Mouse (Mus musculus): ENCODE measurements at regions not wholly inside any gene's neighbourhood (a gene's known extent, or its start where the extent isn't known, plus 50 kb on each side); places are given as distances from the start of the nearest gene placed in this dataset.

DNA sequence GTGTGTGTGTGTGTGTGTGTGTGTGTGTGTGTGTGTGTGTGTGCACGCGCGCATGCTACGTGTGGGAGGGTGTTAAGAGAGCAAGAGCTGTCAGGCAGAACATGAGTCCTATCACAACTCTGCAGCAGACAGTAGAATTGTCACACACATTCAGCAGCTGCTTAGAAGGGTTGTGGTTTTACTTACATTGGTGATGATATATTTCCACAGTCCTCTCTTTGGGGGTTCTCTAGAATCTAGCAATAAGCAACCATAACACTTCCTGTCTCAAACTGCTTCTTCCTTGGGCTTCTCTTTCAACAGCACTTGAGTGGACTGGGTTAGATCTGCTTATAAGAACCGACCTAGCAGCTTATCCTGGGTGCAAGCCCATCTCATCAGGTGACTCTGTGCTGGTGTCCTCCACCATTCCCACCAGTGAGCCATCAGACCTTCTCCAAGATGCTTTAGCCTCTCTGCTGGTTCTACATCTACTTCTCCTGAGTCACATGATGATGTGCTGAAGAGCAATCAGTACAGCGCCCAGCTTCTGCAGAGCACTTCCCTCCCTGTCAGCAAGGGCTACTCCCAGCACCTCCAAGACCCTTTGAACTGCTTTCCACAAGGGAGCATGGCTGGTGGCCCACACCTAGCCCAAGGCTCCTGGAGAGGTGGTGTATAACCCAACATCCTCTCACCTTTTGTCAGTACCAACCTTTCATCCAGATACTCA is 222.6 kb downstream of the Wdr11 start:
- DNase-seq (ENCODE audit: low read depth, low spot score): no peak

DNA sequence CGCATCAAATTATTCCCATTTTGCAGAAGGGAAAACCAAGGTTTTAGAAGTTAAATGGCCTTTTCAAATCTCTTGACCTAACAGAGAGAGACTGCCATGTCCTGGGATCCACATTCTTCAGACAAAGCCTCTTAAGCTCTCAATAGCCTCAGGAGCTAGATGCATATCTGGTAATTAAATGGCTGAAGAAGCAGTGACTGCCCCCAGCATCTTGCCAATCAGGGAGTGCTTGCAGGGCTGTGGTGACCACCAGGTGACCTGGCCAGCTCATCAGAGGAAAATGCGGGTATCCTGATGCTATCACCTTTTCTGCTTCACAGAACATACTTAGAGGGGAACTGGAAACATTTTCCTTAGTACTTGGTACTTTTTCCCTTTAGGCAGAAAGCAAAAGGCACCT is 227.2 kb downstream of the Wdr11 start:
- no peak for DNase-seq (ENCODE audit: low read depth, low spot score)

DNA sequence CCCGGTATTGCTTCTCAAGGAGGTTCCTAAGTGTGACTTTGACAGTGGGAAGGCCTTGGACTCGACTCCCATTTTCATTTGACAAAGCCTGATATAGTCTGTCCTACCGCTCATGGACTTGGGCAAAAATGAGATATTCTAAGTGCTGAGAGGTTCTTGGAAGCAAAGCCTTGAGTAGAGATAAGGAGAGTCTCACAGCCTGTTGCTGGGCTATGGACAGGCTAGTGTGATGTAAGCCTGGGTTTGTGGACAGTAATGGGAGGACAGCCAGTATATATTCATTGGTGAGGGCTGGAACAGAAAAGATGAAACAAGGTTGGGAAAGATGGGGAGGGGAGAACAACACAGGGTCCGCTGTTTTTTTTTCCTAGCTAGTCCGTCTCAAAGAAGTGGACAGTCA is 228.0 kb downstream of the Wdr11 start:
- no peak for DNase-seq (ENCODE audit: low read depth, low spot score)

DNA sequence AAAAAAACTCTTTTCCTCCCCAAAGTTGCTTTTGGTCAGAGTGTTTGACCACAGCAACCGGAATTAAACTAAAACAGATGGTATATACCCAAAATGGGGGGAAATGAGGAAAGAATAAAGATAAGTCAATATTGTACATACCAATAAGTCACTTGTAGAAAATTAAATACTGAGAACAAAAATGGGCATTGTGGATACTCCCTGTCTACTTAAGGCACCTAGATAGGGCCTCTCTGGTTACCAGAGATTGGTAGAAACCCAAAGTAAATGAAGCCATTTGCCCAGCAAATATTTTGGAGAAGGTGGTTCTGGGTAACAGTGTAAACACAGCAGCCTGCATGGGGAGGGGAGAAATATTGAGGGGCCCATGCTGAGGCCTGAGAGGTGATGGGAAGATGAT is 237.3 kb downstream of the Wdr11 start:
- DNase-seq (ENCODE audit: low read depth, low spot score): no peak

DNA sequence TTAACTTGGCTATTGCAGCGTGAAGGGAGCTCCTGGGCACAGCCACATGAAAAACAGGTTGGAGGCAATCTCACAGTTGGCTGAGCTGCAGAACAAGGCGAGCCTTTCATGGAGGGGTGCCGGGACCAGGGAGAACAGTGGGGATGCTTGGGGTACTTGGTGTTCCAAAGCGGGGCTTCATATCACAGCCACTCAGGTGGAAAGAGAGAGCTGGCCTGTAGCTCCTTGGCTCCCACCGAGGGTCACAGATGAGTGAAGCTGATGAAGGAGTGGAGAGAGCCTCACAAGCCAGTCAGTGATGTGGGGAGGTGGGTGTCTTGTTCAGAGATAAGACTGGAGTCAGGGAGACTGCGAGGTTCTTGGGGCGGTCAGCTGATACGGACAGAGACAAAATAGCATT is 241.2 kb downstream of the Wdr11 start:
- no peak for DNase-seq (ENCODE audit: low read depth, low spot score)

DNA sequence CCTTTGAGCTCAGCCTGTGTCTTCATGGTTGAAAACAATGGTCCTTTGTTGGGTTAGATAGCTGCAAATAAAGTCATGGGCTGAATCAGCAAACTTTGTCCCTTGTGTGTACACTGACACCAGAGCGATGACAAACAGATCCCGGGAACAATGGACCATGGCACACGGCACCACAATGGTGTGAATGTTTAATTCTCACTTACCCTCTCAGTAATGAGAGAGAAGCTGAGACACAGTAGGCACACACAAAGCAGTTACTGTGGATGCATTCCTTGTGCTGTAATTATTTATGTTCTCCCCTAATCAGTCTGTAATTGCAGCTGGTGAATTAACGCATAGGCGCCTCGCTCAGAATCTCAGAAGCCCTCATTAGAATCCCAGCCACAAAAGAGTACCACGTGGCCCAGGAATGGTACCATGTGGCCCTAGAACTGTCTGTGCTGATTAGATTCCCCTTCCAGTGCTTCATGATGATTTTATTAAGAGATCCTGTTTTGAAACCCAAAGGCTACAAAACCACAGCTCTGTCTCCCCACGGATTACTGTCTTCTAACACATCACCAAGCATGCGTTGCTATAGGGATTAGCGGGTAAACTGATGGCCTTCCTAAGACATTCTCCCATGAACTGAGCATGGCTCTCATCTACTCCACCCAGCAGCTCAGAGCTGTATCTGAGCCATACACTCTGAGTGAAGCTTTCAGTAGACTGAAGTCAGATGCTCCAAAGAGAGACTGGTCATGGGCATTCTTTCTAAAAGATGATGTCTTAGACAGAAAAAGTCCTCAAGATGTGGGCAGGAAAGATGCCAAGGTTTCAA is 250.8 kb downstream of the Wdr11 start:
- DNase-seq (ENCODE audit: low read depth, low spot score): no peak

DNA sequence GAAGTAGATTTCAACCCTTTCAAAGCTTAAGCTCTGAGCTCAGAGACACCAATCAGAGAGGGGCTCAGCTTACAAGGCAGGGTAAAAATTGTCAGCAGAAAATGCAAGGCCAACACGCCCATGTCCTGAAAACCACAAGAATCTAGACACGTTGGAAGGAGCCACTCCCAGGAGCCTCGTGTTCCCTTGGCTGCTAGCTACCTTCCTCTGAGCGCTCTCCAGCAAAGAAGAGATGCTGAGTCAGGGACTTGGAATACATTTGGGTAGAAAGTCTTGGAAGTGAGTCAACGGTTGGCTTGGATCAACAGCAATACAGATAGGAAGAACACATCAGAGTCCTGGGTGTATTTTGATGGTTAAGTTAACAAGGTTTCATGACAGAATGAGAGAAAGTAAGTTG is 255.5 kb downstream of the Wdr11 start:
- no peak for DNase-seq (ENCODE audit: low read depth, low spot score)

DNA sequence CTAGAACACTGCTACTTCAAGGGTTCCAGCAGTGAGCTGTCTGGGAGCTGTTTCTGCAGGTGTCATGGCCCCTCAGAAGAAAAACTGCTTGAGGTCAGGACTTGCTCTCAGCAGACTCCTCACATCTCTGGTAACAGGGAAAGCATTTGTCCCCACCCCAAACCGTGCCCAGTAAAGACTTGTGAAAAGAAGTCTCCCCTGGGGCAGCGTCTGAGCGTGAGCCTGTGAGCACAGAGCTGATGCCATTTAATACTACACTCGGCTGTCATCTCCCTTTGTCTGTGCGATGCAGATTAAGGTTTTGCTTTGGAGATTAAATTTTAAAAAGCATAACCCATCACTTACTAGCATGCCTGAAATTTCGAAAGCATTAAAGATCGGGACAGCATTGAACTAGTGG is 261.9 kb downstream of the Wdr11 start:
- DNase-seq (ENCODE audit: low read depth, low spot score): no peak

DNA sequence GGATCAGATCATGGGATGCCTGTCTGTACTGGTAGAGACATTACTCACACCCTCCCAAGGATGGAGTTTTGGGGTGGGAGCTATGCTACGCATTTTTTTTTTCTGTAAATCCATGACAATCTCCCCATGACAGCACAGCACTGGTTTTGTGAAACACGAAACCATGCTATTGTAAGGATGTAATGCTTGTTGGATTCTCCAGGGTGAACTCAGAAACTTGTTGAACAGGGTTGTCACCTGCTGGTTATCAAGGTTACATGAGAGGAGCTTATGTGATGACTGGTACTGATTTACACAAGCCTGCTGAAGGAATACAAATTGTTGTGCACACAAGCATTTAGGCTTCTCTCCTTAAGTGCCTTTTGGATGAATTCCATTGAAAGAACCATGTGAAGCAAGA is 263.3 kb downstream of the Wdr11 start:
- no peak for DNase-seq (ENCODE audit: low read depth, low spot score)

DNA sequence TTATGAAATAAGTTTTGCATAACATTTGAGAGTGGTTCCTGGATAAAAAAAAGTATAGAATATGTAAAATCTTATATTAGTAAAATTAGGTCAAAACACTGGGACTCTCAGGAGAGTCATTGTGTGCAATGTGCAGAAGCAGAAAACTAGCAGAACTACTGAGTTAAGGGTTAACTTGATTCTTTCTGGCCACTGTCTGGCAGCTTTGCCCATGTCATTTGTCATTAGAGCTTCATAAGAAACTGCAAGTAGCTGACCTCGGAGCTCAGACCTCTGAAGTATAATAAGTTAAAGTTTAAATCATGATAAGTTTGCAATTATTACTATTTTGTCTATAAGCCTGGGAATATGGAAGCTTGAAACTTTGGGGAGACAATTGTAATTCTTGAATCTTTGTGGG is 271.3 kb downstream of the Wdr11 start:
- DNase-seq (ENCODE audit: low read depth, low spot score): no peak

DNA sequence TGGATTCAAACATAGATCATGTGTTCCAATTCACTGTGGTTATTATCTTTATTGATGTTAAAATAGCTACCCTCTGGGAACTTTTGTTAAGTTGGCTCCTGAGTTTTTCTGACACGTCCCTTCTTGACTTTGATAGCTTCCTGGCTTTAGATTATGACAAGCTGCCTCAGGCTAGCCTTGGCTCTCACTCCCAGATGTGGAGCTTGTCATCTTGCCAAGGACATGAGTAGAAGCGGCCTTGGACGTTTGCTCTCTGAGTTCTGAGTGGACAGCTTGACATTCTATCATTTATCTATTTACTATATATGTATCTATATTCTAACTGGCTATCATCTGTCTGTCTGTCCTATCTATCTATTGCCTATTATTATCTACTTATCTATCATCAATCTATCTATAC is 273.9 kb downstream of the Wdr11 start:
- no peak for DNase-seq (ENCODE audit: low read depth, low spot score)

DNA sequence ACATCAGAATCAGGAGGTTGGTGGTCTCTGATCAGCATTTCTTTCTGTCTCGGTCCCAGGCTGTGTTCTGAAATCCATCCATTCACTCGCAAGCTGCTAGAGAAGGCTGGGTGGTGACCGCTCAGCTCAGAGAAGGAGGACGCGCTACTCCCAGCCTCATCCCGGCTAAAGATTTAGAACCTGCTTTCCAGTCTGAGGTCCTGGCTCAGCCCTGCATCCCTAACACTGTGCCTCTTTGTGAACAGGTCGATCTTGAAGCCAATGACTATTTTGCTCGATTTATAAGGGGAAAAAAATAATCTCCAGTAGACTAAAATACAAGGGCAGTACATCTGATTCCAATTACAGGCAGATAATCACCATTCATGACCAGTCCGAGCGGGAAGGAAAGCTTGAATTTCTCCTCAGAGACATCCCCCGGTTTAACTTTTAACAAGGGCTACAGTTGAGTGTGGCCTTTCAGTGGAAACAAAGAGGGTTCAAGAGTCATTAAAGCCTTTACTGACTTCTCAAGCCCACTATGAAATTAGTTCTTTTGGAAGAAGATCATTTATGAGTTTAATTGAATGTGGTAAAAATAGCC is 280.6 kb downstream of the Wdr11 start:
- DNase-seq (ENCODE audit: low read depth, low spot score): no peak

DNA sequence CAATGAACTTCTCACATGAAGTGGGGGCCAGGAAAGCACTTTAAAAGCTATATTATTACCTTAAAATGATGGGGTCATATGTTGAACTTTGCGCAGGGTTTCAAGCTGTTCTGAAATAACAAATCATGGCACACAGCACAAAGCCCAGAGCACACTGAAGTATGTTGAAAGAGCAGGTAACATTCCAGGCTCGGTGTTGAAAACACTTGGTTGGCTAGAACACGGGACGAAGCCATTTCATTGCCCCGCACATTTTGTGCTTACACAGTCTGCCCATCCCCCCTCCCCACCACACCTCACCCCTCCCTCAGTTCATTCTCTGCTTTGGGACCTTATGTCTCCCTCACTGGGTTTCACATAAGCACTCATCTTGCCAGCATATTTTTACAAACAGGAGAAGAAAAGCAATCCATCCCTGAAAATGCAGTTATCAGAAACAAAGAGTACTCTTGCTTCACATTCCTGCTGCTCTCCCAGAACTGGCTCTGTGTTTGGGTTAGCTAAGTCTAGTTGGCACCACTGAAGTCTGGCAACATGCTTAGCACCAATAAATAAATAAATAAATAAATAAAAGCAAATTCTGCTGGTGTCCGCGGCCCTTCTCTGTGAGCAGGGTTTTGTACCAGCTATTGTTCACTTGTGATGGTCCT is 284.7 kb downstream of the Wdr11 start:
- no peak for DNase-seq (ENCODE audit: low read depth, low spot score)

DNA sequence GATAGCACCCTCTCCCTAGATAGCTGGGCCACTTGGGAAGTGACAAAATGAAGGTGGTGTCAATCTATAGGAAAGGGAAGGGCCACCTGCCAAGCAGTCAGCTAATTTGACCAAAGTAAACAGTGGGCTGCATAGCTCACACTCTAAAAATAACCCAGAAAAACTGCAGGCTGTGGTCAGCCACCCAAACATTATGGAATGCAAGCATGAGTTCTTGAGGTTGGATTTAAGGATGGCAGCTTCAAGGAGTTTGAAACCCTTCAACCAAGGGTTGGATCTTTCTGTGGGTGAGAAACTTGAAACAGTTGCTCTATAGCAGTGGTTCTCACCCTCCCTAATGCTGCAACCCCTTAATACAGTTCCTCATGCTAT is 285.2 kb downstream of the Wdr11 start:
- no peak for DNase-seq (ENCODE audit: low read depth, low spot score)

DNA sequence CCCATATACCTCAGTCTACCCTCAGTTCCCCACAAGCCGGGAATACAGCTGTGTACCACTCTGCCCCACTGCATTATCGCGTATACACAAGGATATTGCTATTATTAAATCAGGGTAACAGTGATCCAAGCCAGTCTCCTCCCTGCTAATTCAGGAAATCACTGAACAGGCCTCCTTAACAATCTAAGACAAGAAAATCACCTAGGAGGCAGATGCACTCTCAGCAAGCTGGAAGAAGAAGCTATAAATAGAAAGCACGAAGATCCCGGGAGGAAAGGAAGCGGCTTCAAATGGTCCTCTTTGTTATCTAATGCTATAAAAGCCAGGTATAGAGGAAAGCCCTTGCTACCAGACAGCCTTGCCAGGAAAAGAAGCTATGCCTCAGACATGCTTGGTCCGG is 304.6 kb downstream of the Wdr11 start:
- DNase-seq (ENCODE audit: low read depth, low spot score): no peak

DNA sequence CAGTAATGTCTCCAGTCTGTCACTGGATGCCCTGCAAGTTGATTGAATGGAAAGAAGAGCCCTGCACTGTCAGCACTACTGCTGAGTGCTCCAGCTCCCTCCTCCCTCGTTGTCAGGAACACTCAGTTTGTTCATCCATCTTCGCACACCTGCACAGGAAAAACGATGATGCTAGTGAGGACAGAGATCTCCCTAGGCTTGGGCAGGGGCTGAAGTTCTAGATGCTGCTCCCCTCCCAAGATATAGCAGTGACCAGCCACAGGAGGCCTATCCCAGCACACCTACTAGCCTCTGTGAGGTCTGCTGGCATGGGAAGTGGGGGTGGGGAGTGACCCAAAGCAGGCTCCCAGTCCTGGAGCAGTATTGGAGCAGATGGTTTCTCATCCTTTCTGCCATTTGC is 305.8 kb downstream of the Wdr11 start:
- DNase-seq (ENCODE audit: low read depth, low spot score): no peak

DNA sequence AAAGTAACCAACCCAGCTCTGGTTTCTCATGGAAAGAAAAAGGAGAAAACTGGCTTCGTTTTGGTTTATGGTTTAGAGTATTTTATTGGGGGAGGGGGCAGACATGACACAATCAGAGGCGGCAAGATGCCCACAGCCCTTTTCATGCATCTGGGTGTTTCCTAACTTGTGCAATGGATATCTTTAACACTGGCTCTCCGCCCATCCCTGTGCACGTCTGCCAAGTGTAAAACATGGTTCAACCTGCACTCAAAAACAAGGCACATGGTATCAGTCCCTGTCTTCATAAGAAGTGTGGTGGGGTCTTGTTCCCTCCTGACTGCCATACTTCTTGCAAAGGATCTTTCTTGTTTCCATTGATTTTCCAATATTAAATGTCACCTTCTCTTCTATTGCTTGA is 310.6 kb downstream of the Wdr11 start:
- no peak for DNase-seq (ENCODE audit: low read depth, low spot score)

DNA sequence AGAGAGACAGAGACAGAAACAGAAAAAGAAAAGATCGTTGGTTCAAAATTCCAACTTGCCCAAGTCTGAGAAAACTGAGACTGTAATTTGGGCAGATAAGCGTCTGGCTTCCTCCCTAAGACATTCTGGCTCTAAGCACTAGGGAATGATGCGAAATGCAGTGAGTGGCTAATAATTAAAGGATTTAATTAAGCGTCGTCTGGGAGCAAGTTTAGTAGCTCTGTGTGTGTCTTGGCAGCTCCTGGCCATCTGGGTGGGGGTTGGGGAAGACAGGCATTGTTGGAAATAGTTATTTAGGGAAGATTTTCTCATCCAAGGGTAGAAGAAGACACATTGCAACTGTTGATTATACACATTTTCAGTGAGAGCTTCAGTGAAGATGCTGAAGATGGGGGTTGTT is 311.5 kb downstream of the Wdr11 start:
- no peak for DNase-seq (ENCODE audit: low read depth, low spot score)

DNA sequence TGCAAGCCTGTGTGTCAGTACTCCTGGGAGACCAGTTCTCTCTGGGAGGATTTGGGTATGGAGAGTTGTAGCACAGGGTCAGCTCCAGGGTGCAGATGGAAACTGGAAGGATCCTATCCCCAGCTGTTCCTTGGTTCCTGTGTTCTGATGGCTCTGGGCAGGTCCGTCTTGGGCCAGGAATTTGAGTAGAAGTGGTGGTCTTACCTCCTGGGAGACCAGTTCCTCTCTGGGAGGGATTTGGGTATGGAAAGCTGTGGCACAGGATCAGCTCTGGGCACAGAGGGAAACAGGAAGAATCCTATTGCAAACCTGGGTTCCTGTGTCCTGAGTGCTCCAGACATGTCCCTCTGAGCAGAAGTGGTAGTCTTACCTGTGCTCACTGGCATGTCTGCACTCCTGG is 314.5 kb downstream of the Wdr11 start:
- no peak for DNase-seq (ENCODE audit: low read depth, low spot score)

DNA sequence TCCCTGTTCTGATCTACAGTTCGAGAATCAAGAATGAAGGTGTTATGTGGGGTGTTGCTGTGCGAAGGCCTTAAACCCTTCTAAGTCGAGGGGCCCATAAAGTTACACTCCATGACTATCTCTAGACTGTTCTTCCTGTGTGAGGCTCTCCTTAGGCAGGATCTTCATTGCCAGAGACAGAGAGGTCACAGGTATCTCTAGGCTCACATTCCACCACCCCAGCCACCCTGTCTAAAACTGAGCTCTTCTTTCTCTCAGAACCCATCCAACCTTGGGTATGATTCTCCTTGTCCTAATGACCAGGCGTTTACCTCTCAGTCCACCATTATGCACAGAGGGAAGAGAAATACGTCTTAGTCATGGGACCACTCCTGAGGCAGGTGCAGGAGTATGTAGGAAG is 317.2 kb downstream of the Wdr11 start:
- no peak for DNase-seq (ENCODE audit: low read depth, low spot score)

DNA sequence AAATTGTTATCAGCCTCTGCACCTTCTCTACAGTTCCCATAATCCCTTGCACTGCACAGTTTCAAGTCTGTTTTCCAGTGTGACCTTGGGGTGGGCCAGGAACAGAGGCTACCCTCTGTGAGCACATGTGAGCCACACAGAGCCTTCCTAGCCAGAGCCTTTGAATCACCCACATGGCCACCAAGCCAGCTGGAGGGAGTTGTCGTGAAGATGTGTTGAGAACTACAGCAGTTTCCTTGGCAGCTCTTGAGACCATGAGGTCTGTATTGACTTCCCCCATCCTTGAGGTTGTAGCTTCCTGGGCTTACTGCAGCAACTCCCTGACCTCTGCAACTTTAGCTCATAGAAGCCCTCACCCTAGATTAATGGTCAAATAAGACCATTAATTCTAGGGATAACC is 318.1 kb downstream of the Wdr11 start:
- no peak for DNase-seq (ENCODE audit: low read depth, low spot score)

DNA sequence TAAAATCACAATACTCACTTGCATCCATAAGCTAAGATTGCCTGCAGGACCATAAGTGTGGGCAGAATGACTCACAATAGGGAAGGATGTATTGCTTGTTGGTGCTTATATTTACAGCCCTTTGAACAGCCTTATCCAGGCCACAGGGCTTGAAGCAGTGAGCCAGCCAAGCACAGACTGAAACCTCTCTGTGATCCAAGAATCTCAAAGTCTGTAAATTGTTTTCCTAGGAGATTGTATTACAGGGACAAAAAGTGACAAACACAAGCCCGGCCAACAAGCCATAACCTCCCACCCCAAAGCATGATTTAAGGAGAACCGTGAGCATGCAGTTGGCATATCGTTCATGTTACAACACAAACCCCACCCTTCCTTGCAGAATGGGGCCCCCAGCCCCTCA is 319.2 kb downstream of the Wdr11 start:
- no peak for DNase-seq (ENCODE audit: low read depth, low spot score)

DNA sequence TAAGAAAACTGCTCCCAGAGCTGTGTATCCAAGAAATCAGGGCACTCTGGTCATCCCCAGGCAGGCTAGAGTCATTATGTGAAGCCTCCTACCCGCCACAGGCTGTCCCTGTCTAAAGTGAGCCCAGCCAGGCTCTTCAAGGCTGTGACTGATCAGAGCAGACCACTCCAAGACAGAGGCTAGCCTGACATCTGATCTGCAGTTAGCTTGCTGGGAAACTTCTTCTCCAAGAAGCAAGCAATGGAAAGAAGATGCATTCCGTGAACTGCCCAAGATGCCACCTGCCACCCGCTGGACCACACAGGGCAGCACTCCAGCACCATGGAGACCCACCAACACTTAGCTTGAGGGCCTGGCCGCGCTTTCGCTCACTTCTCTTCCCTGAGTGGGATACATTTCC is 323.2 kb downstream of the Wdr11 start:
- DNase-seq (ENCODE audit: low read depth, low spot score): no peak

Data from WW6 (cell line).